10 mouse cellular contexts compared by ENCODE assay signal in the genomic region with DNA sequence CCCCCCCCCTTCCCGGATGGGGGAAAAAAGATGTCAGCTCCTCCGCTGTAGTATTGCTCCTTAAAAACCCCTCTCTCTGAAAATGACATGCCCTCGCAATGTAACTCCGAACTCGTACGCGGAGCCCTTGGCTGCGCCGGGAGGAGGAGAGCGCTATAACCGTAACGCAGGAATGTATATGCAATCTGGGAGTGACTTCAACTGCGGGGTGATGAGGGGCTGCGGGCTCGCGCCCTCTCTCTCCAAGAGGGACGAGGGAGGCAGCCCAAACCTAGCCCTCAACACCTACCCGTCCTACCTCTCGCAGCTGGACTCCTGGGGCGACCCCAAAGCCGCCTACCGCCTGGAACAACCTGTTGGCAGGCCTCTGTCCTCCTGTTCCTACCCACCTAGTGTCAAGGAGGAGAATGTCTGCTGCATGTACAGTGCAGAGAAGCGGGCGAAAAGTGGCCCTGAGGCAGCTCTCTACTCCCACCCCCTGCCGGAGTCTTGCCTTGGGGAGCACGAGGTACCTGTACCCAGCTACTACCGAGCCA. TPM values are rescaled to one million over a fixed set of nuclear protein-coding genes. Genes with fewer than 3 reads are reported as not detected.
A peak's percentile ranks its signal among the peaks of the same experiment; 100 is the strongest.
DNase-seq lines count a peak whose midpoint lies in the region; ATAC-seq lines count a peak whose summit lies in the region.
"Had no signal": no experiment of that assay in that cellular context is flagged by ENCODE, and none has a peak within 500 bp of the region (broad histone marks: within the 10 kb centered on the region; RNA-seq: fewer than 3 reads in every experiment).

A gene (plus strand): TSS at position 21 of the 536 bp plus-strand sequence.

- 0 out of 2 replicates have a peak, but pooled peaks cover 5% of the 10 kb centered on the region for H3K4me1 ChIP-seq in lung, embryonic 15.5 days
- H3K4me1 ChIP-seq in embryonic facial prominence, embryonic 14.5 days (ENCODE audit: control insufficient read depth, insufficient read depth, low read length) = no peaks in the 10 kb centered on the region
- H3K4me1 ChIP-seq in hindbrain, embryonic 13.5 days (replicated peaks) = peaks cover 8% of the 10 kb centered on the region
- 0 out of 2 replicates have a peak, but pooled peaks cover 6% of the 10 kb centered on the region for H3K4me1 ChIP-seq in neural tube, embryonic 14.5 days (ENCODE audit: control insufficient read depth, insufficient read depth, low read length)

- ATAC-seq in lung, embryonic 15.5 days (ENCODE audit: borderline replicate concordance, extremely low read depth, low FRiP score, low TSS enrichment) = no peak
- no peak for ATAC-seq in embryonic facial prominence, embryonic 14.5 days (ENCODE audit: low read depth)
- 0 out of 2 replicates have a peak, but pooled peaks have one; percentile 17 for ATAC-seq in hindbrain, embryonic 13.5 days (ENCODE audit: low FRiP score)
- ATAC-seq in neural tube, embryonic 14.5 days (ENCODE audit: low read depth) = peak; percentile 50
- no peak for ATAC-seq in CD4-positive, CD25-positive, alpha-beta regulatory T cell, adult 4 months

- DNase-seq in lung, postnatal 14 days = no peak
- DNase-seq in embryonic facial prominence, embryonic 14.5 days (ENCODE audit: low spot score) = no peak
- DNase-seq in thymus, postnatal 10 days (ENCODE audit: low spot score in 2 of 2) = no peak
- DNase-seq in left cerebral cortex, adult 8-10 months (ENCODE audit: low spot score in 2 of 2) = no peak

- H3K36me3 ChIP-seq in lung, embryonic 15.5 days = no peaks in the 10 kb centered on the region
- no peaks in the 10 kb centered on the region for H3K36me3 ChIP-seq in embryonic facial prominence, embryonic 14.5 days (ENCODE audit: control insufficient read depth, insufficient read depth, low read length)
- H3K36me3 ChIP-seq in hindbrain, embryonic 13.5 days = no peaks in the 10 kb centered on the region
- H3K36me3 ChIP-seq in neural tube, embryonic 14.5 days (ENCODE audit: control insufficient read depth, insufficient read depth, low read length) = no peaks in the 10 kb centered on the region

- H3K4me3 ChIP-seq in lung, embryonic 15.5 days = 0 out of 2 replicates have a peak within 1 kb of the TSS, but pooled peaks have one; percentile 9
- H3K4me3 ChIP-seq in embryonic facial prominence, embryonic 14.5 days (ENCODE audit: low read depth, low read length) = peak within 1 kb of the TSS; percentile 17
- no peak within 1 kb of the TSS for H3K4me3 ChIP-seq in hindbrain, embryonic 13.5 days
- peak within 1 kb of the TSS; percentile 87 for H3K4me3 ChIP-seq in neural tube, embryonic 14.5 days (ENCODE audit: low read depth, low read length)

- no peaks in the 10 kb centered on the region for H3K9me3 ChIP-seq in lung, embryonic 15.5 days
- H3K9me3 ChIP-seq in embryonic facial prominence, embryonic 14.5 days (ENCODE audit: control insufficient read depth, low read length) = no peaks in the 10 kb centered on the region
- no peaks in the 10 kb centered on the region for H3K9me3 ChIP-seq in hindbrain, embryonic 13.5 days
- no peaks in the 10 kb centered on the region for H3K9me3 ChIP-seq in neural tube, embryonic 14.5 days (ENCODE audit: control insufficient read depth, low read length)

- no peak within 1 kb of the TSS for H3K27ac ChIP-seq in lung, embryonic 15.5 days
- no peak within 1 kb of the TSS for H3K27ac ChIP-seq in embryonic facial prominence, embryonic 14.5 days (replicated peaks; ENCODE audit: low read depth, low read length)
- H3K27ac ChIP-seq in hindbrain, embryonic 13.5 days = no peak within 1 kb of the TSS
- peak within 1 kb of the TSS; percentile 81 for H3K27ac ChIP-seq in neural tube, embryonic 14.5 days (ENCODE audit: low read depth, low read length)

- peak within 1 kb of the TSS; percentile 12; the same call in 1 of the 2 replicates for H3K4me2 ChIP-seq in lung, embryonic 15.5 days
- H3K4me2 ChIP-seq in embryonic facial prominence, embryonic 14.5 days (ENCODE audit: low read depth, low read length) = peak within 1 kb of the TSS; percentile 23
- H3K4me2 ChIP-seq in hindbrain, embryonic 13.5 days = 0 out of 2 replicates have a peak within 1 kb of the TSS, but pooled peaks have one; percentile 29
- peak within 1 kb of the TSS; percentile 94 for H3K4me2 ChIP-seq in neural tube, embryonic 14.5 days (ENCODE audit: low read depth, low read length)

- H3K27me3 ChIP-seq in lung, embryonic 15.5 days = peaks cover 97% of the 10 kb centered on the region
- peaks cover 98% of the 10 kb centered on the region for H3K27me3 ChIP-seq in embryonic facial prominence, embryonic 14.5 days (replicated peaks; ENCODE audit: control insufficient read depth, insufficient read depth, low read length)
- H3K27me3 ChIP-seq in hindbrain, embryonic 13.5 days = peaks cover 98% of the 10 kb centered on the region
- peaks cover 13% of the 10 kb centered on the region for H3K27me3 ChIP-seq in neural tube, embryonic 14.5 days (ENCODE audit: control insufficient read depth, insufficient read depth, low read length)

- 2% methylated on average over 27 of the region's 27 CpGs for WGBS in lung, embryonic 15.5 days
- 4% methylated on average over 27 of the region's 27 CpGs for WGBS in embryonic facial prominence, embryonic 14.5 days
- 2% methylated on average over 27 of the region's 27 CpGs for WGBS in hindbrain, embryonic 13.5 days
- 1% methylated on average over 27 of the region's 27 CpGs for WGBS in neural tube, embryonic 14.5 days

- no peak within 1 kb of the TSS for H3K9ac ChIP-seq in lung, embryonic 15.5 days
- no peak within 1 kb of the TSS for H3K9ac ChIP-seq in embryonic facial prominence, embryonic 14.5 days (ENCODE audit: low read depth, low read length)
- H3K9ac ChIP-seq in hindbrain, embryonic 13.5 days = no peak within 1 kb of the TSS
- peak within 1 kb of the TSS; percentile 82 for H3K9ac ChIP-seq in neural tube, embryonic 14.5 days (replicated peaks; ENCODE audit: low read depth, low read length)

RNA-seq across cellular contexts. Expression of the gene that starts here (rescaled TPM):
- not detected in 2 replicates for polyA plus RNA-seq in lung, embryonic 15.5 days (2015; fragmentation: Nextera tagmentation; extraction: Ambion mirVana)
- not detected in 2 replicates for polyA plus RNA-seq in embryonic facial prominence, embryonic 14.5 days (2014; fragmentation: Nextera tagmentation; extraction: Ambion mirVana)
- polyA plus RNA-seq in hindbrain, embryonic 13.5 days (2015; fragmentation: Nextera tagmentation; extraction: Ambion mirVana) = not detected in 2 replicates
- polyA plus RNA-seq in neural tube, embryonic 14.5 days (2014; fragmentation: Nextera tagmentation; extraction: Ambion mirVana) = 46.1 and 94.7 TPM in 2 replicates
- polyA plus RNA-seq in CD4-positive, CD25-positive, alpha-beta regulatory T cell, adult 4 months (2017; shearing (Covaris generic)) = not detected
- not detected for total RNA-seq in left cerebral cortex, adult 8-10 months (2022)
- total RNA-seq: left cerebral cortex, adult 18-20 months had no signal
- polyA plus RNA-seq: embryonic facial prominence, embryonic 11.5 days had no signal

Comparison
In these comparisons a context has a peak if more than half of its experiments do, and no peak if none do; other contexts are left out.
1. RNA of the gene that starts here (polyA plus RNA-seq): 46.1 to 94.7 TPM in neural tube, embryonic 14.5 days; not detected in hindbrain, embryonic 13.5 days, not detected in lung, embryonic 15.5 days, not detected in embryonic facial prominence, embryonic 14.5 days and not detected in CD4-positive, CD25-positive, alpha-beta regulatory T cell, adult 4 months; every median in the first group is over 10 times any median in the second.
2. Peak in ATAC-seq and H3K4me2 ChIP-seq in hindbrain, embryonic 13.5 days; RNA of the gene not detected or under 1 TPM.
3. H3K4me2 ChIP-seq: peak in every context shown above with its lines; median percentile 94 in neural tube, embryonic 14.5 days; 29 in hindbrain, embryonic 13.5 days; 23 in embryonic facial prominence, embryonic 14.5 days; 12 in lung, embryonic 15.5 days.